Mouse (Mus musculus) kidney, embryonic 14.5 days (tissue): Measurements from ENCODE around the gene Nectin2. TPM values are rescaled to one million over a fixed set of nuclear protein-coding genes. Genes with fewer than 3 reads are reported as not detected.

Experiments
- ATAC-seq: fragments of 200-750 bp; cut with Nextera tagmentation; 2 replicates; pipeline ENCODE4 v1.8.0; 2017; ENCODE audit warnings: moderate number of reproducible peaks, mild to moderate bottlenecking, moderate TSS enrichment, moderate library complexity; ENCODE audit not compliant: low FRiP score, low TSS enrichment
- H3K27ac ChIP-seq: fragments of 300-500 bp; sonication (generic); 2 replicates; pipeline ENCODE4 v1.5.1; 2014; ENCODE audit warnings: low read depth, mild to moderate bottlenecking, low read length, moderate library complexity, mixed read lengths
- H3K27me3 ChIP-seq: fragments of 300-500 bp; sonication (generic); 2 replicates; pipeline ENCODE4 v1.6.1; 2014; ENCODE audit warnings: mild to moderate bottlenecking, low read length; ENCODE audit not compliant: control insufficient read depth, insufficient read depth
- H3K36me3 ChIP-seq: fragments of 300-500 bp; sonication (generic); 2 replicates; pipeline ENCODE4 v1.6.1; 2014; ENCODE audit warnings: low read length, mixed read lengths; ENCODE audit not compliant: control insufficient read depth, insufficient read depth
- H3K4me1 ChIP-seq: fragments of 300-500 bp; sonication (generic); 2 replicates; pipeline ENCODE4 v1.6.1; 2014; ENCODE audit warnings: low read length, mixed read lengths; ENCODE audit not compliant: control insufficient read depth, insufficient read depth
- H3K4me2 ChIP-seq: fragments of 300-500 bp; sonication (generic); replicated peaks from 2 replicates; pipeline ENCODE4 v1.6.1; 2014; ENCODE audit warnings: low read depth, mild to moderate bottlenecking, low read length
- H3K4me3 ChIP-seq: fragments of 300-500 bp; sonication (generic); 2 replicates; pipeline ENCODE4 v1.5.1; 2014; ENCODE audit warnings: mild to moderate bottlenecking, low read length
- H3K9ac ChIP-seq: fragments of 300-500 bp; sonication (generic); 2 replicates; pipeline ENCODE4 v1.6.1; 2014; ENCODE audit warnings: low read depth, mild to moderate bottlenecking, low read length, moderate library complexity
- H3K9me3 ChIP-seq: fragments of 300-500 bp; sonication (generic); 2 replicates; pipeline ENCODE4 v1.6.1; 2016; ENCODE audit warnings: low read length; ENCODE audit not compliant: control insufficient read depth
- WGBS: fragments of 180-500 bp; shearing (Covaris S2); extraction: QIAGEN DNeasy Blood & Tissue Kit; methylation state at CpG from one replicate; pipeline ENCODE4 v1.1.7; 2014; 5-methylcytosine and 5-hydroxymethylcytosine counted together
- polyA plus RNA-seq: library from polyadenylated mRNA; unstranded; fragments of >200 nt; fragmentation: Nextera tagmentation; extraction: Ambion mirVana; gene quantifications from 2 replicates; pipeline ENCODE4 v1.2.1, GENCODE M21; 2014

The Nectin2 gene
- polyA plus RNA-seq, 1 experiment from 2014 or later, result 139 TPM

DNA sequence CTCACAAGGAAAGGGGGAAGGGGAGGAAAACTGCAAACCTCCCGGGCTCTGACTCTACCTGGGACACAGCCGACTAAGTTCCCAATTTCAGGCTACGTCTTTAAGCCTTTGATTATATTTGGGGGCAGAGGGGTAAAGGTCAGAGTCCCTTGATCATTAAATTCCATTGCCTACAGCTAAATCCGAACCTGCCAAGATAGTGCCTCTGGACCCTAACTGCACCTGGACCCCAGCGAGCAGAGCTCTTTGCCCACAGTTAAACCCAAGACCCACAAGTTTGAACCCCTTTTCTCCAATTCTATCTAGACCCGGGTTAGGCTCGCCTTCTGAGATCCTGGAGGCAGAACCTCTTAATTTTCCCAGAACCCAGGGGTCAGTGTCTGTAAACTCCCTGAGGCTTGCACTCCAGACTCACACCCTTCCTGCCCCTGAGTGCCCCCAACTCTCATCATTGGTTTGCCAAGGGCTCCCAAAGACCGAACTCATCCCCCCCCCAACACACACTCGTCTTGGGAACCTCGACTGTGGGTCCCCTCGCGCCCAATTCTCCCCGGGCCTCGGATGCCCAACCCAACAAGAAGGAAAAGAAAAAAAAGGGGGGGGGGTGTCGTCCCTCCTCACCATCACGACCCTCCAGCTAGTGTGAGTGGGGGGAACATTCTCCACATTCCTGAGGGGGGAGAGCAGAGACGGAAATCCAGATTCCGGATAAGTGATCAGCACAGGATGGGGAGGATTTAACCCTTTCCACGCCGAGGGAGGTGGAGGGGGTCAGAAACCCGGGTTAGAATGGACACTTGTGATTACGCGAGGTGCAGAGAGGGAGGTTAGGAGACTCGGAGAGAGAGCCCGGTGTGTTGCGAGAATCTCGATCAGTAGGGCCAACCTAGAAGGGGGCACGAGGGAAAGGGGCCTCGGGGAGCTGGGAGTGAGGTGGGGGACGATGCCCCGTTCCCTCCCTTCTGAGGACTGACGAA, 1.8 kb downstream of the Nectin2 start:
- Histone ChIP-seq H3K27me3 (no peaks in the 10 kb centered on the region), H3K4me3 (peak overlapping the region; percentile 90), H3K4me1 (peaks cover 49% of the 10 kb centered on the region), H3K27ac (peak overlapping the region; percentile 92), H3K9me3 (no peaks in the 10 kb centered on the region), H3K4me2 (peak overlapping the region; percentile 67), H3K9ac (peak overlapping the region; percentile 93), H3K36me3 (peaks cover 9% of the 10 kb centered on the region)
- under 1% methylated on average over 32 of the region's 32 CpGs for WGBS
- ATAC-seq, result peak; percentile 5; the same call in 1 of the 2 replicates

- peak overlapping the region; percentile 93; the same call in 1 of the 2 replicates for H3K9ac ChIP-seq
- peak overlapping the region; percentile 67 for H3K4me2 ChIP-seq
- no peaks in the 10 kb centered on the region for H3K9me3 ChIP-seq
- no peaks in the 10 kb centered on the region for H3K27me3 ChIP-seq
- H3K4me3 ChIP-seq, result peak overlapping the region; percentile 90
- H3K27ac ChIP-seq, result peak overlapping the region; percentile 92
- H3K36me3 ChIP-seq, result peaks cover 14% of the 10 kb centered on the region
- peaks cover 51% of the 10 kb centered on the region for H3K4me1 ChIP-seq
- 3% methylated on average over 25 of the region's 25 CpGs for WGBS
- no peak for ATAC-seq
Measured at GRCm38 (mm10) chr7:19747420-19748218, 2.7 kb downstream of the Nectin2 start.

DNA sequence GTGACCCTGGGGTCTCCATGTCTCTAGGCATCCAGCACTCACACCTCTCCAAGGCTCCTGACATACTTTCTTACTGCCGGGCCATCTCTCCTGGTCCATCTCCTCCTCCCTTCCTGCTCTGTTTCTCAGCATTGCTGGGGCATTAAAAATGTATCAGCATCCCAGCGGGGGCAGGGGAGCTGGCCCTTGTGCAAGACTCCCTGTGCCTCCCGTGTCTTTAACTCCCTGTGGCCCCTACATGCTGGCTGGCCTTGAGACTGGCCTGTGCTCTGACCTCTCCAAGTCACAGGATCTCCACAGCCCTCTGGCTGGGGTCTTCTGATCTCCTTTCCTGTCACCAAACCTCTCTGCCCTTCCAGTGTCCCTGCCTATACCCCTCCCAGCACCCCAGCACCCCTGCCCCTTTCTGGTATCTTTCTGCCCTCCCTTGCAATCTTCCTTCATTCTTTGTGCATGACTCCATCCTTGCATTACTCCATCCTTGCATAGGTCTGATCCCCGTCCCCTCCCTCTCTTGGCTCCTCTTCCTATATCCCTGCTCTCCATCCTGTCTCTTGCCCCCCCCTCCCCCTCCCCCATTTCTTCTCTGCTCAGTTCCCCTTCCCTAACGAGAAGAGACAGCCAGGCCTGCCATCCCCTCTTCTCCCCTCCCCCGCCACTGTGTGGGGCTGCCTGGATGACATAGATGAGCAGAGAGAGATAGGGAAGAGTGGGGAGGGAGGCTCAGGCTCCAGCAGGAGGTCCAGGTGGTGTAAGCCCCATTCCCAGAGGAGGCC, 3.7 kb downstream of the Nectin2 start:
- Histone ChIP-seq H3K27ac (peak overlapping the region; percentile 78; the same call in 1 of the 2 replicates), H3K9ac (0 out of 2 replicates have a peak overlapping the region, but pooled peaks have one; percentile 28), H3K9me3 (no peaks in the 10 kb centered on the region), H3K4me3 (peak overlapping the region; percentile 90), H3K4me1 (peaks cover 61% of the 10 kb centered on the region), H3K4me2 (peak overlapping the region; percentile 67), H3K27me3 (no peaks in the 10 kb centered on the region), H3K36me3 (peaks cover 14% of the 10 kb centered on the region)
- ATAC-seq, result no peak
- 18% methylated on average over 6 of the region's 6 CpGs for WGBS

GRCm38 (mm10) chr7:19745971-19746370, 4.3 kb downstream of the Nectin2 start:
- Histone ChIP-seq H3K4me1 (peaks cover 68% of the 10 kb centered on the region), H3K27ac (peak overlapping the region; percentile 69; the same call in 1 of the 2 replicates), H3K4me2 (no peak overlapping the region), H3K27me3 (no peaks in the 10 kb centered on the region), H3K36me3 (peaks cover 14% of the 10 kb centered on the region), H3K9ac (no peak overlapping the region), H3K4me3 (no peak overlapping the region), H3K9me3 (no peaks in the 10 kb centered on the region)
- ATAC-seq, result no peak
- 54% methylated on average over 9 of the region's 10 CpGs for WGBS

GRCm38 (mm10) chr7:19744590-19745385, 5.5 kb downstream of the Nectin2 start:
- no peak for ATAC-seq
- WGBS, result 38% methylated on average over 14 of the region's 14 CpGs
- Histone ChIP-seq H3K27me3 (no peaks in the 10 kb centered on the region), H3K4me1 (peaks cover 67% of the 10 kb centered on the region), H3K9me3 (0 out of 2 replicates have a peak, but pooled peaks cover 3% of the 10 kb centered on the region), H3K4me2 (peak overlapping the region; percentile 6), H3K36me3 (peaks cover 20% of the 10 kb centered on the region), H3K9ac (peak overlapping the region; percentile 25; the same call in 1 of the 2 replicates), H3K27ac (peak overlapping the region; percentile 69; the same call in 1 of the 2 replicates), H3K4me3 (no peak overlapping the region)

DNA sequence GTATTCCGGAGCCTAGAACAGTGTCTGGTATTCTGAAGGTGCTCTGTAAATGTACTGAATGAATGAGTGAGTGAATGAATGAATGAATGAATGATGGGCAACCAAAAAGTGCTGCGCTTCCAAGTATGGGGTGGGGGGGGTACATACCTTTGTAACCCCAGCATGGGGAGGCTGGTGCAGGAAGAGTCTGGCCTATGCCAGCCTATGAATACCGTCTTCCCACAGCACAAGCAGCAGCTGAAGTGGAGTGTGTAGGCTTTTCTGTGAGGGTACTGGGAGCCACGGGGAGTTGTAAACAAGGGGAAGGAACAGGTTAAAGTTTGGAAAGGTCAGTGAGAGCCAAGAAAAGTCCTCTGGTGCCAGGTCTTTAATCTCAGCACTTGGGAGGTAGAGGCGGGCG, 6.5 kb downstream of the Nectin2 start:
- H3K9me3 ChIP-seq, result 0 out of 2 replicates have a peak, but pooled peaks cover 3% of the 10 kb centered on the region
- ATAC-seq, result no peak
- H3K4me2 ChIP-seq, result no peak overlapping the region
- peaks cover 67% of the 10 kb centered on the region for H3K4me1 ChIP-seq
- H3K27ac ChIP-seq, result no peak overlapping the region
- 84% methylated on average over 6 of the region's 6 CpGs for WGBS
- no peak overlapping the region for H3K4me3 ChIP-seq
- H3K27me3 ChIP-seq, result no peaks in the 10 kb centered on the region
- H3K9ac ChIP-seq, result no peak overlapping the region
- peaks cover 25% of the 10 kb centered on the region for H3K36me3 ChIP-seq

- H3K27ac ChIP-seq, result peak overlapping the region; percentile 62; the same call in 1 of the 2 replicates
- no peak overlapping the region for H3K4me3 ChIP-seq
- H3K4me1 ChIP-seq, result peaks cover 61% of the 10 kb centered on the region
- H3K4me2 ChIP-seq, result no peak overlapping the region
- H3K36me3 ChIP-seq, result peaks cover 35% of the 10 kb centered on the region
- H3K9ac ChIP-seq, result no peak overlapping the region
- H3K9me3 ChIP-seq, result 0 out of 2 replicates have a peak, but pooled peaks cover 3% of the 10 kb centered on the region
- no peaks in the 10 kb centered on the region for H3K27me3 ChIP-seq
- no peak for ATAC-seq
- WGBS, result 30% methylated on average over 5 of the region's 5 CpGs
Measured at GRCm38 (mm10) chr7:19742468-19742867, 7.8 kb downstream of the Nectin2 start.
